Mouse (Mus musculus): ENCODE measurements at regions not wholly inside any gene's neighbourhood (a gene's known extent, or its start where the extent isn't known, plus 50 kb on each side); places are given as distances from the start of the nearest gene placed in this dataset.

- no peak overlapping the region for H3K27ac ChIP-seq (replicated peaks; ENCODE audit: low read depth, low read length)
- WGBS = 90% methylated on average over 8 of the region's 8 CpGs
- no peak overlapping the region for H3K4me3 ChIP-seq (replicated peaks; ENCODE audit: low read depth, low read length)
- ATAC-seq (ENCODE audit: low FRiP score, low TSS enrichment) = no peak
- no peak overlapping the region for H3K4me2 ChIP-seq (ENCODE audit: low read length)
- no peaks in the 10 kb centered on the region for H3K27me3 ChIP-seq (ENCODE audit: control insufficient read depth, insufficient read depth, low read length)
- H3K9me3 ChIP-seq (ENCODE audit: control insufficient read depth, low read length) = no peaks in the 10 kb centered on the region
- H3K4me1 ChIP-seq (ENCODE audit: control insufficient read depth, insufficient read depth, low read length) = no peaks in the 10 kb centered on the region
- no peak for DNase-seq
- H3K36me3 ChIP-seq (ENCODE audit: control insufficient read depth, insufficient read depth, low read length) = no peaks in the 10 kb centered on the region
- H3K9ac ChIP-seq (replicated peaks; ENCODE audit: low read length) = no peak overlapping the region
Observed at GRCm38 (mm10) chr3:144286100-144286499, 81.1 kb upstream of the Lmo4 start.

DNA sequence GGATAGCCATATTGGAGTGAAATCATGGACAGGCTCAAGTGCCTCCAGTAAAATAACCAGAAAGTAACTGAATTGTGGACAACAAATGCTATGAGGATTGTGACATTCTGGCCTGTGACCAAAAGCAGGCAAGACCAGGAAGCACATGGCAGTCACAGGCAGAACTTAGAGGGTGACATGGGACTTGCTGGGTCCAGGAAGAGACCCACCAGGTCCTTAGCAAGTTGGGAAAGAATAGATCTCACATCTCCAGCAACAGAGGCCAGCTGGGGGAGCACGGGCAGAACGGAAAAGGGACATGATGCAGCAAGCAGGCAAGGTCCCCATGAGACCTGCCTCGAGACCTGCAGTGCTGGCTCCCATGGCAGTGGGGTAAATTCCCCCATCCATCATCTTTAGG is 79.3 kb upstream of the Lmo4 start:
- DNase-seq (no peak), ATAC-seq (ENCODE audit: low FRiP score, low TSS enrichment) (no peak)
- H3K27me3 ChIP-seq (ENCODE audit: control insufficient read depth, insufficient read depth, low read length) = no peaks in the 10 kb centered on the region
- H3K27ac ChIP-seq (replicated peaks; ENCODE audit: low read depth, low read length) = no peak overlapping the region
- H3K4me3 ChIP-seq (replicated peaks; ENCODE audit: low read depth, low read length) = no peak overlapping the region
- no peaks in the 10 kb centered on the region for H3K4me1 ChIP-seq (ENCODE audit: control insufficient read depth, insufficient read depth, low read length)
- no peak overlapping the region for H3K9ac ChIP-seq (replicated peaks; ENCODE audit: low read length)
- no peaks in the 10 kb centered on the region for H3K36me3 ChIP-seq (ENCODE audit: control insufficient read depth, insufficient read depth, low read length)
- H3K9me3 ChIP-seq (ENCODE audit: control insufficient read depth, low read length) = no peaks in the 10 kb centered on the region
- WGBS = 82% methylated on average over 3 of the region's 3 CpGs
- H3K4me2 ChIP-seq (ENCODE audit: low read length) = no peak overlapping the region

DNA sequence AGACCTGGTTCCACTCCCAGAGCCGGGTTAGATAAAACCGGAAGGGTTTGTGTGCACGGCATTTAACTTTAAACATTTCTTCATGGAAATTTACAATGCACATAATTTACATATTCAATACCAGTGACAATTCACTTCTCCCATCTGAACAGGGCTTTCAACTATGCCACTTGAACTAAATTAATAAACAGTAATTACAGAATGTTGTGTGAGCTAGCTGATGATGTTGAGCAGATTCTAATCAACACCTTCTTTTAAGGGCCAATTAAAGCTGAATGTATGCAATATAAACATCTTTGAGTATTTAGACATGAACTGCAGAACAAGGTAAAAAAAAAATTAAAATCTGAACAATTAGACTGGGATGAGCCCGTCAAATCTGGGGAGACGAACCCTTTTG is 68.1 kb upstream of the Lmo4 start:
- Histone ChIP-seq H3K36me3 (ENCODE audit: control insufficient read depth, insufficient read depth, low read length) (no peaks in the 10 kb centered on the region), H3K9me3 (ENCODE audit: control insufficient read depth, low read length) (no peaks in the 10 kb centered on the region), H3K4me3 (replicated peaks; ENCODE audit: low read depth, low read length) (no peak overlapping the region), H3K27ac (replicated peaks; ENCODE audit: low read depth, low read length) (no peak overlapping the region), H3K9ac (replicated peaks; ENCODE audit: low read length) (no peak overlapping the region), H3K4me2 (ENCODE audit: low read length) (no peak overlapping the region), H3K27me3 (ENCODE audit: control insufficient read depth, insufficient read depth, low read length) (no peaks in the 10 kb centered on the region), H3K4me1 (ENCODE audit: control insufficient read depth, insufficient read depth, low read length) (no peaks in the 10 kb centered on the region)
- ATAC-seq (ENCODE audit: low FRiP score, low TSS enrichment) = no peak
- no peak for DNase-seq
- WGBS = 86% methylated on average over 5 of the region's 5 CpGs

DNA sequence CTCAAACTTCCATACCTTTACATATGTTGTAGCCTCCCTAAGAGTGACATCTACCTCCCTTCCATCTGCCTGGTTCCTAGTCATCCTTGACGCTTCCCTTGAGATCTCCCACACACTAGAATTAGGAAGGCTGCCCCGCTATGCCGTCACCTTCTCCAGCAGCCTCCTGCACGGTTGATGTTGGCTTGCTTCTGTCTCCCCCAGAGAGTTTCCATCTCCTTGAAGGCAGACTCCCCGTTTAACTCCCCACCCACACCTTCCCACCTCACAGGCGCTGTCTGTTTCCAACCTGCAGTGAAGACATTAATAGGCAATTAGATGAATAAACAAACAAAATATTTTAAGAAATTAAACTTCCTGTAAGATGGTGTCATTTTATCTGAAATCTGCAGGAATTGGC is 65.2 kb upstream of the Lmo4 start:
- DNase-seq = no peak
- no peak overlapping the region for H3K27ac ChIP-seq (replicated peaks; ENCODE audit: low read depth, low read length)
- H3K4me1 ChIP-seq (ENCODE audit: control insufficient read depth, insufficient read depth, low read length) = no peaks in the 10 kb centered on the region
- H3K4me2 ChIP-seq (ENCODE audit: low read length) = no peak overlapping the region
- no peaks in the 10 kb centered on the region for H3K36me3 ChIP-seq (ENCODE audit: control insufficient read depth, insufficient read depth, low read length)
- H3K9me3 ChIP-seq (ENCODE audit: control insufficient read depth, low read length) = no peaks in the 10 kb centered on the region
- no peak overlapping the region for H3K9ac ChIP-seq (replicated peaks; ENCODE audit: low read length)
- no peaks in the 10 kb centered on the region for H3K27me3 ChIP-seq (ENCODE audit: control insufficient read depth, insufficient read depth, low read length)
- no peak overlapping the region for H3K4me3 ChIP-seq (replicated peaks; ENCODE audit: low read depth, low read length)
- ATAC-seq (ENCODE audit: low FRiP score, low TSS enrichment) = no peak
- 91% methylated on average over 6 of the region's 6 CpGs for WGBS

DNA sequence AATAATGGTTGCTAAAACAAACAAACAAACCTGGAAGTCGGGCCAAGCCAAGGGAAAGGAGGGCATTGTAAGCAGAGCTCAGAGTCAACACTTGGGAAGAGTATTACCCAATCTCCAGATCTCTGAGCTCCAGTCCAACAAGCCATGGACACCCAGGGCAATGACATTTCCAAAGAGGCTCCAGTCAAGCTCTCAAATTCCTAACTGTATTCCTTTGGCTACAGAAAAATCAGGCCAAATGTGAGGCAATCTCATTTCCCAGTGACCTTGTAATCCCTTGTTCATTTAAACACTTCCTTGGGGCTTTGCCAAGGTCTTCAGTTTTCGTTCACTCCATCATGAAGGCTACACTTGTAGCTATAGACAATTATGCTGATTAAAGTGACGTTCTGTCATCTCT is 59.5 kb upstream of the Lmo4 start:
- Histone ChIP-seq H3K9me3 (ENCODE audit: control insufficient read depth, low read length) (no peaks in the 10 kb centered on the region), H3K4me2 (ENCODE audit: low read length) (no peak overlapping the region), H3K9ac (replicated peaks; ENCODE audit: low read length) (no peak overlapping the region), H3K27me3 (ENCODE audit: control insufficient read depth, insufficient read depth, low read length) (no peaks in the 10 kb centered on the region), H3K36me3 (ENCODE audit: control insufficient read depth, insufficient read depth, low read length) (no peaks in the 10 kb centered on the region), H3K4me1 (ENCODE audit: control insufficient read depth, insufficient read depth, low read length) (no peaks in the 10 kb centered on the region), H3K4me3 (replicated peaks; ENCODE audit: low read depth, low read length) (no peak overlapping the region), H3K27ac (replicated peaks; ENCODE audit: low read depth, low read length) (no peak overlapping the region)
- WGBS = 68% methylated on average over 3 of the region's 3 CpGs
- ATAC-seq (ENCODE audit: low FRiP score, low TSS enrichment) = no peak
- DNase-seq = no peak

DNA sequence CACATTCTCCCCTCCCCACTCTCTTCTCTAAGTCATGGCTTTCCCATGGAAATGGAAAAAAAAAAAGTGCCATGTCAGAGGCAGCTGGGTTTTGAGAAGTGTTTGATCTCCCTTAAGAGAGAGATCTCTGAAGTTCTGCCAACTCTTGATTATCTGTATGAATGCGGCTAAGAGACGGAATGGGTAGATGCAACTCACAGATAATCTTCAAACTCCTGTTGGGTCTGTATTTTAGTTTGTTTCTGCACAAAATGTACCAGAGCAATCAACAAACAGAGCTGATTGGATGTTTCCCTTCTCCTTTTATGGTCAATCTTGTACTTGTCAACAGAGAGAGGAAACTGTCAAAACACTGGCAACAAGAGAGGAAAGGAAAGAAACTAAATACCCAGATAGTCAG is 55.9 kb upstream of the Lmo4 start:
- Histone ChIP-seq H3K27ac (replicated peaks; ENCODE audit: low read depth, low read length) (no peak overlapping the region), H3K36me3 (ENCODE audit: control insufficient read depth, insufficient read depth, low read length) (no peaks in the 10 kb centered on the region), H3K4me1 (ENCODE audit: control insufficient read depth, insufficient read depth, low read length) (no peaks in the 10 kb centered on the region), H3K27me3 (ENCODE audit: control insufficient read depth, insufficient read depth, low read length) (no peaks in the 10 kb centered on the region), H3K9ac (replicated peaks; ENCODE audit: low read length) (no peak overlapping the region), H3K4me3 (replicated peaks; ENCODE audit: low read depth, low read length) (no peak overlapping the region), H3K9me3 (ENCODE audit: control insufficient read depth, low read length) (no peaks in the 10 kb centered on the region), H3K4me2 (ENCODE audit: low read length) (no peak overlapping the region)
- DNase-seq (no peak), ATAC-seq (ENCODE audit: low FRiP score, low TSS enrichment) (no peak)
- 84% methylated on average over 2 of the region's 2 CpGs for WGBS

DNA sequence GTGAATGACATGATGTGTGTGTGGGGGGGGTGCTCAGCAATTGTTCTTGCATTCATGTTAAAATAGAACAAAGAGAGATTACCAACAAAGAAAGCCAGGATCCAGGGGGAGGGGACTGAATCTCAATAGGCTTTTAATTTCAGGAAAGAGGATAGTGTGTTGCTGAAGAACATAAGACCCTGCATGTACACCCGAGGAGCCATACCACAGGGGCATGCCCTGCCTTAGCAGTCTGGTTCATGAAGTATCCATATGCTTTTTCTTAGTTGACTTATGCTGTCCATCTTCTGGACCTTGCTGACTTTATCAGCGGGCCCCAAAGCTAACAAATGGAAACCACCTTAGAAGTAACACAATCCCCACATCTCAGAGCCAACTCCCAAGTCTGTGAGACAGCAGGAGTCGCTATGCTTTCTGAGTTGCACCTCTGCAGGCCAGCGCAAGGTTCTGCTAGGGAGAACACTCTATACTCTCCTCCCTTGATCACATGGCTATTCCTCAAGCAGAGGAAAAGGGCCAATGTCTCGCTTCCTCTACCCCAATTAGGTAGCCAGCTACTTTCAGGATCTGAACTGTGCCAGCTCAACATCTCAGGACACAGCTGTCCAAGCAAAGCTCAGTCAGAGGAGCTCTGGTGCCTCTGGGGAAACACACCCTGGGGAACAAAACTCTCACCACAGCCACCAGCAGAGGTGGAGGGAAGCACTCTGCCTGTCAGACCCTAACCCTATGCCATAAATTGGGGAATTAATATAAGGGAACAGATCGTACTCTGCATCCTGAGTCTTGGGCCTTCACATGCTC is 52.9 kb upstream of the Lmo4 start:
- H3K27ac ChIP-seq (replicated peaks; ENCODE audit: low read depth, low read length) = no peak overlapping the region

DNA sequence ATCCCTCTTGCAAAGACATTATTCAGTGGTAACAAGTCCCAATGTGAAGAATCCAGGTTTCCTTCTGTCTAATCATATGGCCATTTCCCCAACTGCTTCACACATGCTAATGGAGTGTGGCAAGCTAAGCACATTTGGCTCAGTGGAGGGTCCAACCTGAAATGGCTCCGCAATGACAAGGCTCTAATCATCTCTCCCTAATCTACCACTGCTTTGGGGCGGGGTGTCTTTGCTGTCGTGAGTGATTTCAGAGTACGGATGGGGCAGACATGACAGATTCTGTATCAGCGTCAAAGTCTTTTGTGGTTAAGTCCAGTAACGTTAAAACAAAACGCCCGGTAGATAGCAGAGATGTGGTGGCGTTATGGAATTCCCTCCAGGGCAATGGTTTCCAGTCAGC is 52.2 kb upstream of the Lmo4 start:
- Histone ChIP-seq H3K9me3 (ENCODE audit: control insufficient read depth, low read length) (no peaks in the 10 kb centered on the region), H3K36me3 (ENCODE audit: control insufficient read depth, insufficient read depth, low read length) (no peaks in the 10 kb centered on the region), H3K9ac (replicated peaks; ENCODE audit: low read length) (no peak overlapping the region), H3K27me3 (ENCODE audit: control insufficient read depth, insufficient read depth, low read length) (no peaks in the 10 kb centered on the region), H3K4me1 (ENCODE audit: control insufficient read depth, insufficient read depth, low read length) (no peaks in the 10 kb centered on the region), H3K27ac (replicated peaks; ENCODE audit: low read depth, low read length) (no peak overlapping the region), H3K4me2 (ENCODE audit: low read length) (no peak overlapping the region), H3K4me3 (replicated peaks; ENCODE audit: low read depth, low read length) (no peak overlapping the region)
- 78% methylated on average over 9 of the region's 9 CpGs for WGBS
- ATAC-seq (ENCODE audit: low FRiP score, low TSS enrichment) = no peak
- no peak for DNase-seq

More for the DNA sequence above, 52.9 kb upstream of the Lmo4 start:
- H3K4me3 ChIP-seq (replicated peaks; ENCODE audit: low read depth, low read length) = no peak overlapping the region
- H3K4me1 ChIP-seq (ENCODE audit: control insufficient read depth, insufficient read depth, low read length) = no peaks in the 10 kb centered on the region
- DNase-seq = no peak
- H3K9ac ChIP-seq (replicated peaks; ENCODE audit: low read length) = no peak overlapping the region
- ATAC-seq (ENCODE audit: low FRiP score, low TSS enrichment) = no peak
- WGBS = 72% methylated on average over 6 of the region's 6 CpGs
- no peaks in the 10 kb centered on the region for H3K36me3 ChIP-seq (ENCODE audit: control insufficient read depth, insufficient read depth, low read length)
- H3K4me2 ChIP-seq (ENCODE audit: low read length) = no peak overlapping the region
- no peaks in the 10 kb centered on the region for H3K9me3 ChIP-seq (ENCODE audit: control insufficient read depth, low read length)
- no peaks in the 10 kb centered on the region for H3K27me3 ChIP-seq (ENCODE audit: control insufficient read depth, insufficient read depth, low read length)

Data from midbrain, embryonic 14.5 days (tissue).